Mouse (Mus musculus) fat pad, adult 2 months (tissue): ENCODE measurements around the gene Aldh18a1.
A peak's percentile ranks its signal among the peaks of the same experiment; 100 is the strongest.

Experiments used
- DNase-seq: peaks from one replicate; pipeline ENCODE4 v3.0.0-alpha.2; 2011; ENCODE audit warnings: low read depth, low spot score; ENCODE audit errors: extremely low read depth

Aldh18a1 gene

GRCm38 (mm10) chr19:40532525-40532924, 55.7 kb downstream of the Aldh18a1 start:
- no peak for DNase-seq

- no peak for DNase-seq
Measured at GRCm38 (mm10) chr19:40530323-40530722, 57.9 kb downstream of the Aldh18a1 start.

DNA sequence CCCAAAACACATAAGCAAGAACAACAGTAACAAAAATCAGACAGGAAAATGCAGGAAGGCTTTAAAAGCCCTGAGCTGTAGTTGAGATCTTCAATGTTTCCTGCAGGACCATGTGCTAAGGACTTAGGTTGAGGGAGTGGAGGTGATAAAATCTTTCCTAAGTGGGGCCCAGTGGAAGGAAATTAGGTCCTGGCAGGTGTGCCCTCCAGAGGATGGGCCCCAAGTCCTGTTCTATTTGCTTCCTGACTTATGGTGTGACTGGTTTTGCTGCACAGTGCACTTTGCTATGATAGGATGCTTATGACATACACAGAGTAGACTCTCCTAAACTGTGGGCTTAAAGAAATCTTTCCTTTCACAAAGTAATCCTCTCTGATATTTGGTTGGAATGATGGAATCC, 60.0 kb downstream of the Aldh18a1 start:
- DNase-seq, result no peak

DNA sequence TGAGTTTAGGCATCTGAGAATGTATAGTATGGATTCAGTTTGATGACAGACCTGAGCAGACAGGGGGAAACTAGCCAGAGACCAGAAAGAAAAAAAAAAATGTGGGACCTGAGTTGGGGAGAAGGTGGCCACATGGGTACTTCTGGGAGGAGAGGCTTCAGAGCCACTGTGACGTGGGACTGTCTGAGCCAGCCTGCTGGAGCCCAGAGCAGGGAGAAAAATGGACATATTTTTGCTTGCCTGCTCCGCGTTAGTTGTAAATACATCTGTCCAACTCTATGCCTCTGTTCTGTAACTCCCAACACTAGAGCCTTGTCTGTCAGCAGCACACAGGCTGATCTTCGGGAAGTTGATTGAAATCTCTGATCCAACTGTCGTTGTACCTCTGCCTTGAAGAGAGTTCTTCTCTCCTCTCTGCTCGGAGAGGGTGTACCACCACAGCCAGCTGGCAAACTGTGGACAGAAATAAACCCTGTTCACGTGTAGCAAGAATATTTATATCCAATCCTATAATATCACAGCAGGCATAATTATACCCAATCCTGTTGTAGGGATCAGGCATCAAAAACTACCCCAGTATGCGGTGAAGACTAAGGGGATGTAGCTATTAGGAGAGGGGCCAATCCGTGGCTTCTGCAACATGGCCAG, 61.8 kb downstream of the Aldh18a1 start:
- DNase-seq, result no peak

DNA sequence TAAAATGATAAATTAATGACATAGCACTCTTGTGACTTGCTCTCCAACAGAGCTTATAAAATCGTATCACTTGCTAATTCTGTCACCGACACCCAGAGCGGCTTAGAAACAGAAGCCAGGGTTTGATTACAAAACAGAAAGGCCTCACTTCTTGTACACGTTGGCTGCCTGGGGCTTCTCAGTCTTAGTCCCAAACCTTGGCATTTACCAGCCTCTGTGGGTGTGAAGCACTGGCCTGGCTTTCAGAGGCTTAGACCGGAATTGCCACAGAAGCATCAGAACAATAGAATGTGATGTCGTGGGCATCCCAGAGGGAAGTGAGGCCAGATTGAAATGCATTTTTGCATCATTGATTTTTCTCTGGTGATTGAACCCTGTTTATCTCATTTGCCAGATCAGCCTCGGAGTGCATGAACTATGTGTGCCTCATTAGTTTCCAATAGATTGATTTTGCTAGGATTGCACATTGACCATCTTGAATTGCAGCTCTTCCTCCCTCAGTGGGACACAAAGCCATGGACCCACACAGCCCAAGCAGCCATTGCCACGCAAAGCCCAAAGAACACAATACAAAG, 64.7 kb downstream of the Aldh18a1 start:
- peak; percentile 63 for DNase-seq

GRCm38 (mm10) chr19:40520403-40520802, 67.9 kb downstream of the Aldh18a1 start:
- no peak for DNase-seq

DNA sequence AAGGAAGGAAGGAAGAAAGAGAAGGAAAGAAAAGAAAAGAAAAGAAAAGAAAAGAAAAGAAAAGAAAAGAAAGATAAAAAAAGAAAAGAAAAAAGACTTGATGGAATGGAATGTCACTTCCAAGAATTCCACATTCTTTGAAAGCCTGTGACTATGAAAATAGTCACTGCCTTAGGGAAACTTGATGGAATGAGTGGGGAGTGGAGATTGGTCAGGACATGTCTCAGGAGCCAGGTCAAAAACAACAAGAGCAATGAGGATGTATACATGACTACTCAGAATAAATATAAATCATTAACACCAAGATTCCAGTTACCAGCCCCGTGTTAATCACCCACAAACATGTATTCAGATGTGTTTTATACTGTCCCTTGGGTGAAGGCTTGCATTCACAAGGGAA, 69.6 kb downstream of the Aldh18a1 start:
- DNase-seq, result no peak

DNA sequence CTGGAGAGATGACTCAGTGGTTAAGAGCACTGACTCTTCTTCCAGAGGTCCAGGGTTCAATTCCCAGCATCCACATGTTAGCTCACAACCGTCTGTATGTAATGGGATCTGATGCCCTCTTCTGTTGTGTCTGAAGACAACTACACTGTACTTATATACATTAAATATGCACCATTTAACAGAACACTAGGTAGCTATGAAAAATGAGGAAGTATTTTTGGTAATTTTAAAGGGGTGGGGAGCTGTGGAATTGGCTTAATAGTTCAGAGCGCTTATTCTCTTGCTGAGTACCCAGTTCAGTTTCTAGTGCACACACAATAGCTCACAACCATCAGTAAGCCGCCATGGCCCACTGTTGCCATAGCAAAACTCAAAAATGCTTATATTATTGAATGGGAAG, 72.7 kb downstream of the Aldh18a1 start:
- DNase-seq, result no peak

- no peak for DNase-seq
Measured at GRCm38 (mm10) chr19:40514376-40514775, 73.9 kb downstream of the Aldh18a1 start.

DNA sequence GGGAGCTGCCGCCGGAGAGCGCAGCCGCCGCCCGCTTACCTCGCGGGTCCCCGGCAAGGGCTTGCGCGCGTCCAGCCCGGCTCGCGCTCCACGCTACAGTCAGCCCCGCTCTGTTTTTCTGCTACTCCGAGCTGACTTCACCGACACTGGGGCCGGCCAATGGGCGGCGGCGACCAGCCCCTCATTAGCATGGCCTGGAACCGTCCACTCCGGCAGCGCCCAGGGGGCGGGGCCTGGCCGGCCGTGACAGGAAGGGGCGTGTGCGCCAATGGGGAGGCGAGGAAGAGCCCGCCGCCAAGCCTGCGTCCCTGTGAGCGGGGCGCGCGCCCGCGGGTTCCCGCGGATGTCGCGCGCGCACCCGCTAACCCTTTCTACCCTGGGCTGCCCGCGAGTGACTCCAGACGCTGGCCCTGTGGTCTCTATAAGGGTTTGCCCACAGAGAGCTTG, 74.6 kb downstream of the Aldh18a1 start, which contains the start of gene Sorbs1:
Gene Sorbs1, minus strand, starts transcription at position 148 of the 447 bp plus-strand sequence.
- DNase-seq, result peak; percentile 30

DNA sequence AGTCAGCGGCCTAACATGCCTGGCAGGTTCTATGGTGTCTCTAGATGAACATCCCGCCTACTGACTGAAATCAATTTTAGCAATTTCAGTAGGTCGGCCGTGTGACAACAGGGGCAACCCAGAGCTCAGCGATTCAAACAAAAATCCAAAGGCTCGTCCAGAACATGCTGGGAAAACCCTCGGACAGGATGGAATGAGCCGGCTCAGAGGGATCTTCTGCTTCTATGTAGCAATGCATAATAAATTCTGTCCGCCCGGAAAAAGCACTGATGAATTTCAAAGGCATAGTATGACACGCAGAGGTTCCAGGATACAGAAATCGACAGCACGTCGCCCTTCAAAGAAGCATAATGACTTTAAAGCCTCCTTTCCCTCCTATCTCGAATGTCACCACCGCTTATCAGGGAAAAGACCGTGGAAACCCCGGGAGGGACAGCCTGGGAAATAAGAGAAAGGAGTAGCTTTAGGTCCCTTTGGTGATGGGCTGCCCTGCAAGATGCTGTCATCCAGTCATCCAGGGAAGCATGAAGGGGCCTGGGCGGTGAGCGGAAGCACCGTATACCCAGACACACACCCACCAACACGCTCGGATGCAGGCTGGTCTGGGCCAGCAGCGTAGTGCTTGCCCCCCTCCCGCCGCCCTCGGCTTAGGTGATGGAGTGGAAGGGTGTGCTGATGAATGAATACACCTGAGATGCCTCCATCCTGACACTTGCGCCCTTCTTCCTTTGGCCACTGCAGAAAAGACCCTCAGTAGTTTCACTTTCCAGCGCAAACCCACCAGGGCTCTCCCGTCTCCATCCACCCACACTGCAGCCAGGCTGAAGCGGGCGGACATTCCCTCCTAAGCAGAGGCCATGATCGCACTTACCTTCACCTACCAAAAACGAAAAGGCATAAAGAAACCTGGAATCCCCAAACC, 75.5 kb downstream of the Aldh18a1 start:
- no peak for DNase-seq

DNA sequence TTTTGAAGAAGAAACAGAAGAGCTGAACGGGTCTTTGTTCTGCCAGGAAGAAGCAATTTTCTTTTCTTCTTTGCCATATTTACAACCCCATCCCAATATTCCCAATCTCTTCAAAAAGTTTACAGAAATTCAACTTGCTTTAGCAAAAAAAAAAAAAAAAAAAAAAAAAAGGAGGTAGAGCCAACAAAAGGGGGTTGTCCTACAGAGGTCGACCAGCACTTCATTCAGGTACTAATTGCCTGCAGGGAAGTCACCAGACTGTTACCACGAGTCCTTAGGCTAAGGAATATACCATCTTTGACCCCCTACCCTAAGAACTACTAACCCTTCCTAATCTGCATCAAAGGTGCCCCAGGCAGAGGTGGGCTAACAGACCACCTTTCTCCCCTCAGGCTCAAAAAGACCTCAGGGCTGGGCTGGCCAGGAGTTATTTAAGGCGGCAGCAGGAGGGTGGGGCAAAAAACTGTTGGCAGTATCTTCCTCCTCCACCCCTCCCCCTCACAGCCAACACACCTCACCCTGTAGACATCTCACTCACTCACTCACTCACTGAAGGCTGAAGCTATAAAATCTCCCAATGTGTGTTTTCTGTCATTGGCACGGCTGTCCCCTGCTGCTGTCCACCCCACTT, 76.5 kb downstream of the Aldh18a1 start:
- no peak for DNase-seq

DNA sequence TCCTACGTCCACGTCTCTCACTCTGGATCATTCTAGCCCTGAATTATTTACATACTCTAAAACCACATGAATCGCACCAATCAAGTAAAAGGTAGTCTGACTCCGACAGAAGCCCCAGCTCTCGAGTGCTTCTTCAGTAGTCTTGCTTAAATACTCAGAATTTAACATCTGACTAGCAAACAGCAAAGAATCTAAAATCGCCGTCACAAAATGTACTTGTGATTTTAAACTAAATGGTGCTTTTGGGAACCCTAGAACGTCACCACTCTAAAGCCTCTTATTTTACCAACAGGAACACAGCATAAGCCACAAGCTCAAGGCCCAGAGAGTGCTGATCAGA, 77.2 kb downstream of the Aldh18a1 start:
- DNase-seq, result no peak

GRCm38 (mm10) chr19:40510387-40511099, 77.7 kb downstream of the Aldh18a1 start:
- no peak for DNase-seq

DNA sequence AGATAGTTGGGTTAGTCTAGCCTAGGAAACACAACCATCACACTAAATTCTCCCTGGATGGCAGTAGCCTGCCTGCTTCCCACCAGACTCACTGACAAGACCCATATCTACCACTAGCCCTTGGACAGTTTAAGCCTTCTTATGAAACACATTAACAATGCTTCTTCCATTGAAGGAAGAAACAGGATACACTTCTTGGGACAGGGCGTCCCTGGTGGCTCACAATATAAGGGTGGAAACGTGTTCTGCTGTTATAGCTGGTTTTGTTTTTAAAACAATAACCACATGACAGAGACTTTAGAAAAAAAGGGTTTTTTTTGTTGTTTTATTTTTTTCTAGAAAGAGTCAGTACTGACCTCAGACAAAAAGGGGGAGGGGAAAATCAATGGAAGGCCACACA, 79.0 kb downstream of the Aldh18a1 start:
- no peak for DNase-seq

- DNase-seq, result no peak
Measured at GRCm38 (mm10) chr19:40508851-40509250, 79.4 kb downstream of the Aldh18a1 start.

- no peak for DNase-seq
Measured at GRCm38 (mm10) chr19:40506965-40507364, 81.3 kb downstream of the Aldh18a1 start.

DNA sequence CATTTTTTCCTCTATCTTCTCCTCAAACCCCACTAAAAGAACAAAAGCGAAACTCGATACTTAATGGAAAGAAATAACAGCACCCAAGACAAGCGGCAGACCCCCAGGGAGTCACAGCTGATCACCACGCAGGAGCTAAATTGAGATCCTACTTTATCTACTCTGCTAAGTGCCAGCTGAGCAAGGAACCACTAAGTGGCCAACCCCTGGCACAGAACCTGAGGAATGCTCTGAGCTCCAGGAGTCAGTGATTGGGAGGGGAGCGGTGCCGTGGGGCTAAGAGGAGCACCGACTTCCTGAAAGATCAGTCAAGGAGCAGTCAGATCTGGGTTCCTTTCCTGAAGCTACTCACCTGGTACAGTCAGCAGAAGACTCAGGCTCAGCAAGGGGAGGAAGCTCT, 83.9 kb downstream of the Aldh18a1 start:
- DNase-seq, result no peak
